Comparison of ENCODE assay signal across 8 mouse cellular contexts in genomic region chr17:56074097-56074826, GRCm38 (mm10). TPM values are rescaled to one million over a fixed set of nuclear protein-coding genes. Genes with fewer than 3 reads are reported as not detected.
DNase-seq lines count a peak whose midpoint lies in the region; ATAC-seq and TF ChIP-seq lines count a peak whose summit lies in the region.

No protein-coding gene starts in this region.

- ATAC-seq in embryonic facial prominence, embryonic 11.5 days (replicated peaks; ENCODE audit: insufficient number of reproducible peaks, low FRiP score, low TSS enrichment, low read depth) = 0 out of 2 replicates have a peak, but pooled peaks have one; percentile 0
- peak; percentile 48 for ATAC-seq in intestine, postnatal 0 days
- peak; percentile 32; the same call in 1 of the 2 replicates for ATAC-seq in limb, embryonic 15.5 days (ENCODE audit: insufficient number of reproducible peaks, low FRiP score, low TSS enrichment, low read depth)
- peak; percentile 1; the same call in 1 of the 2 replicates for ATAC-seq in midbrain, embryonic 16.5 days

- peak; percentile 80 for DNase-seq in layer of hippocampus, adult 11-12 months (ENCODE audit: low spot score)
- no peak for DNase-seq in layer of hippocampus, adult 9-10 months (ENCODE audit: low spot score)
- peak; percentile 86 for DNase-seq in embryonic facial prominence, embryonic 11.5 days (ENCODE audit: low spot score)
- DNase-seq in gonadal fat pad, adult 2 months (ENCODE audit: low read depth) = peak; percentile 56
- DNase-seq in spleen, adult 18-20 months = peak; percentile 73 to 84

- no peaks in the 10 kb centered on the region for H3K27me3 ChIP-seq in embryonic facial prominence, embryonic 11.5 days (ENCODE audit: control insufficient read depth, insufficient read depth, low read length)
- no peaks in the 10 kb centered on the region for H3K27me3 ChIP-seq in intestine, postnatal 0 days (replicated peaks; ENCODE audit: control insufficient read depth, insufficient read depth, low read length)
- H3K27me3 ChIP-seq in limb, embryonic 15.5 days = no peaks in the 10 kb centered on the region
- no peaks in the 10 kb centered on the region for H3K27me3 ChIP-seq in midbrain, embryonic 16.5 days (ENCODE audit: control insufficient read depth, insufficient read depth, low read depth, low read length)

- 9% methylated on average over 22 of the region's 22 CpGs for WGBS in embryonic facial prominence, embryonic 11.5 days
- 8% methylated on average over 22 of the region's 22 CpGs for WGBS in intestine, postnatal 0 days
- 8% methylated on average over 22 of the region's 22 CpGs for WGBS in limb, embryonic 15.5 days
- 9% methylated on average over 22 of the region's 22 CpGs for WGBS in midbrain, embryonic 16.5 days

- peak overlapping the region; percentile 73 for H3K9ac ChIP-seq in embryonic facial prominence, embryonic 11.5 days (replicated peaks; ENCODE audit: low read length)
- peak overlapping the region; percentile 85 for H3K9ac ChIP-seq in intestine, postnatal 0 days (ENCODE audit: low read depth, low read length)
- peak overlapping the region; percentile 67; the same call in 1 of the 2 replicates for H3K9ac ChIP-seq in limb, embryonic 15.5 days
- peak overlapping the region; percentile 81 for H3K9ac ChIP-seq in midbrain, embryonic 16.5 days (ENCODE audit: low read depth, low read length)

- peak overlapping the region; percentile 58 for H3K4me3 ChIP-seq in embryonic facial prominence, embryonic 11.5 days (ENCODE audit: low read depth, low read length)
- H3K4me3 ChIP-seq in intestine, postnatal 0 days (ENCODE audit: low read depth, low read length) = peak overlapping the region; percentile 75
- H3K4me3 ChIP-seq in limb, embryonic 15.5 days = peak overlapping the region; percentile 83
- H3K4me3 ChIP-seq in midbrain, embryonic 16.5 days (ENCODE audit: low read depth, low read length) = peak overlapping the region; percentile 74

- H3K4me1 ChIP-seq in embryonic facial prominence, embryonic 11.5 days (ENCODE audit: control insufficient read depth, insufficient read depth, low read length) = no peaks in the 10 kb centered on the region; the same call in 1 of the 2 replicates
- H3K4me1 ChIP-seq in intestine, postnatal 0 days (replicated peaks; ENCODE audit: control insufficient read depth, insufficient read depth, low read length) = 0 out of 2 replicates have a peak, but pooled peaks cover 3% of the 10 kb centered on the region
- peaks cover 16% of the 10 kb centered on the region for H3K4me1 ChIP-seq in limb, embryonic 15.5 days
- H3K4me1 ChIP-seq in midbrain, embryonic 16.5 days (ENCODE audit: control insufficient read depth, insufficient read depth, low read length) = peaks cover 12% of the 10 kb centered on the region

- peak overlapping the region; percentile 77 for H3K27ac ChIP-seq in embryonic facial prominence, embryonic 11.5 days (replicated peaks; ENCODE audit: low read depth, low read length)
- H3K27ac ChIP-seq in intestine, postnatal 0 days (ENCODE audit: low read depth, low read length) = peak overlapping the region; percentile 99
- H3K27ac ChIP-seq in limb, embryonic 15.5 days = peak overlapping the region; percentile 97
- peak overlapping the region; percentile 84 for H3K27ac ChIP-seq in midbrain, embryonic 16.5 days (ENCODE audit: low read length)

- peaks cover 8% of the 10 kb centered on the region; the same call in 1 of the 2 replicates for H3K36me3 ChIP-seq in embryonic facial prominence, embryonic 11.5 days (replicated peaks; ENCODE audit: control insufficient read depth, insufficient read depth, low read depth, low read length)
- peaks cover 36% of the 10 kb centered on the region for H3K36me3 ChIP-seq in intestine, postnatal 0 days (ENCODE audit: control insufficient read depth, insufficient read depth)
- H3K36me3 ChIP-seq in limb, embryonic 15.5 days = peaks cover 39% of the 10 kb centered on the region
- peaks cover 30% of the 10 kb centered on the region for H3K36me3 ChIP-seq in midbrain, embryonic 16.5 days (ENCODE audit: control insufficient read depth, insufficient read depth, low read length)

- no peaks in the 10 kb centered on the region for H3K9me3 ChIP-seq in embryonic facial prominence, embryonic 11.5 days (replicated peaks; ENCODE audit: control insufficient read depth, low read length)
- H3K9me3 ChIP-seq in intestine, postnatal 0 days (ENCODE audit: control insufficient read depth) = no peaks in the 10 kb centered on the region
- no peaks in the 10 kb centered on the region for H3K9me3 ChIP-seq in limb, embryonic 15.5 days
- H3K9me3 ChIP-seq in midbrain, embryonic 16.5 days (replicated peaks; ENCODE audit: control insufficient read depth, low read length, poor library complexity, severe bottlenecking) = no peaks in the 10 kb centered on the region

- H3K4me2 ChIP-seq in embryonic facial prominence, embryonic 11.5 days (ENCODE audit: low read depth, low read length) = peak overlapping the region; percentile 68
- H3K4me2 ChIP-seq in intestine, postnatal 0 days (replicated peaks; ENCODE audit: low read depth) = peak overlapping the region; percentile 81
- H3K4me2 ChIP-seq in limb, embryonic 15.5 days = peak overlapping the region; percentile 69
- peak overlapping the region; percentile 89 for H3K4me2 ChIP-seq in midbrain, embryonic 16.5 days (ENCODE audit: low read length)

- no peak for TF ChIP-seq CTCF in intestine, postnatal 0 days (IDR thresholded peaks at IDR 0.05; ENCODE audit: low read depth)

RNA-seq across cellular contexts. Expression of gene Ubxn6, which starts 0.6 kb away (rescaled TPM):
- polyA plus RNA-seq in embryonic facial prominence, embryonic 11.5 days (2014; fragmentation: Nextera tagmentation; extraction: Ambion mirVana) = 40.9 and 43.1 TPM in 2 replicates
- 100 and 112 TPM in 2 replicates for polyA plus RNA-seq in gonadal fat pad, adult 2 months (2012; rRNA removed)
- polyA plus RNA-seq in intestine, postnatal 0 days (2015; fragmentation: Nextera tagmentation; extraction: Ambion mirVana) = 42.5 and 47.7 TPM in 2 replicates
- 42.1 and 45.6 TPM in 2 replicates for polyA plus RNA-seq in limb, embryonic 15.5 days (2015; fragmentation: Nextera tagmentation; extraction: Ambion mirVana)
- 84.0 and 88.5 TPM in 2 replicates for polyA plus RNA-seq in midbrain, embryonic 16.5 days (2015; fragmentation: Nextera tagmentation; extraction: Ambion mirVana)

RNA-seq across cellular contexts. Expression of gene Hdgfl2, which starts 5.2 kb away (rescaled TPM):
- 101 and 106 TPM in 2 replicates for polyA plus RNA-seq in embryonic facial prominence, embryonic 11.5 days (2014; fragmentation: Nextera tagmentation; extraction: Ambion mirVana)
- polyA plus RNA-seq in gonadal fat pad, adult 2 months (2012; rRNA removed) = 41.4 and 45.4 TPM in 2 replicates
- 25.9 and 33.6 TPM in 2 replicates for polyA plus RNA-seq in intestine, postnatal 0 days (2015; fragmentation: Nextera tagmentation; extraction: Ambion mirVana)
- 103 and 106 TPM in 2 replicates for polyA plus RNA-seq in limb, embryonic 15.5 days (2015; fragmentation: Nextera tagmentation; extraction: Ambion mirVana)
- 140 and 148 TPM in 2 replicates for polyA plus RNA-seq in midbrain, embryonic 16.5 days (2015; fragmentation: Nextera tagmentation; extraction: Ambion mirVana)

RNA-seq across cellular contexts. Expression of gene Chaf1a, which starts 34.0 kb away (rescaled TPM):
- 24.5 and 26.6 TPM in 2 replicates for polyA plus RNA-seq in embryonic facial prominence, embryonic 11.5 days (2014; fragmentation: Nextera tagmentation; extraction: Ambion mirVana)
- 2.8 and 2.9 TPM in 2 replicates for polyA plus RNA-seq in gonadal fat pad, adult 2 months (2012; rRNA removed)
- 4.8 and 5.2 TPM in 2 replicates for polyA plus RNA-seq in intestine, postnatal 0 days (2015; fragmentation: Nextera tagmentation; extraction: Ambion mirVana)
- polyA plus RNA-seq in limb, embryonic 15.5 days (2015; fragmentation: Nextera tagmentation; extraction: Ambion mirVana) = 19.1 and 21.4 TPM in 2 replicates
- 3.6 and 5.0 TPM in 2 replicates for polyA plus RNA-seq in midbrain, embryonic 16.5 days (2015; fragmentation: Nextera tagmentation; extraction: Ambion mirVana)

RNA-seq across cellular contexts. Expression of gene Plin4, which starts 35.3 kb away (rescaled TPM):
- 0.08 TPM in 1 of 2 replicates, not detected in the other for polyA plus RNA-seq in embryonic facial prominence, embryonic 11.5 days (2014; fragmentation: Nextera tagmentation; extraction: Ambion mirVana)
- 600 and 937 TPM in 2 replicates for polyA plus RNA-seq in gonadal fat pad, adult 2 months (2012; rRNA removed)
- 0.30 and 0.31 TPM in 2 replicates for polyA plus RNA-seq in intestine, postnatal 0 days (2015; fragmentation: Nextera tagmentation; extraction: Ambion mirVana)
- polyA plus RNA-seq in limb, embryonic 15.5 days (2015; fragmentation: Nextera tagmentation; extraction: Ambion mirVana) = 0.03 and 0.11 TPM in 2 replicates
- polyA plus RNA-seq in midbrain, embryonic 16.5 days (2015; fragmentation: Nextera tagmentation; extraction: Ambion mirVana) = 0.05 and 0.15 TPM in 2 replicates

RNA-seq across cellular contexts. Expression of gene Sh3gl1, which starts 37.8 kb away (rescaled TPM):
- 119 and 132 TPM in 2 replicates for polyA plus RNA-seq in embryonic facial prominence, embryonic 11.5 days (2014; fragmentation: Nextera tagmentation; extraction: Ambion mirVana)
- 58.6 and 73.4 TPM in 2 replicates for polyA plus RNA-seq in gonadal fat pad, adult 2 months (2012; rRNA removed)
- 92.3 and 97.0 TPM in 2 replicates for polyA plus RNA-seq in intestine, postnatal 0 days (2015; fragmentation: Nextera tagmentation; extraction: Ambion mirVana)
- polyA plus RNA-seq in limb, embryonic 15.5 days (2015; fragmentation: Nextera tagmentation; extraction: Ambion mirVana) = 210 and 217 TPM in 2 replicates
- polyA plus RNA-seq in midbrain, embryonic 16.5 days (2015; fragmentation: Nextera tagmentation; extraction: Ambion mirVana) = 102 and 108 TPM in 2 replicates
